Mouse (Mus musculus): ENCODE measurements at regions not wholly inside any gene's neighbourhood (a gene's known extent, or its start where the extent isn't known, plus 50 kb on each side); places are given as distances from the start of the nearest gene placed in this dataset.

DNA sequence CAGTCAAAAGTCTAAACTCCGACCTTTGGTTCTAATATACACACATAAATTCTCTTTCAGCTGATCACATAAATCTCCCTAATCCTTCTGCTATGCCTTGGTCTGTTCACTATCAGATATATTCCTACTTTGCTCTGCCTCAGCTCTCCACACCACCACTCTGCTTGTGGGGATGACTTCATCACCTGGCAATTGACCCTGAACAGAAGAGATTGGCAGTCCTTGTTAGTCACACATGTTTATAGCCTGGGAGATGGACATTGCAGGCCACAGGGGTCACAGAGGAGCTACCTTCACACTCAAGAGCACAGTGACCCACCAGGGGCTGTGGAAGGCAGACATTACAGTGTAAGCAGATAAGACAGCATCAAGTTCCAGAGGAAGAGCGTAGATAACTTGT lies 270.5 kb upstream of the N6amt1 start:
- TF ChIP-seq CTCF (IDR thresholded peaks at IDR 0.05; ENCODE audit: low read depth, low read length) (no peak), POLR2A (IDR thresholded peaks at IDR 0.05; ENCODE audit: extremely low read depth, insufficient read depth, low read length) (no peak)

Data from liver, adult 2 months (tissue).